Mouse (Mus musculus): ENCODE results near the gene Olfm4. TPM values are rescaled to one million over a fixed set of nuclear protein-coding genes. Genes with fewer than 3 reads are reported as not detected.

Gene Olfm4
- not detected in 2 replicates for polyA plus RNA-seq (2011; ENCODE audit: insufficient read length, low read depth, missing spikeins)

GRCm38 (mm10) chr14:79983781-79984180, at the start of gene Olfm4:
TSS of gene Olfm4 (plus strand) at chr14:79984081.
- H3K4me1 ChIP-seq (ENCODE audit: control insufficient read depth, insufficient read depth, low read length) = no peaks in the 10 kb centered on the region
- no peak for TF ChIP-seq POLR2A (IDR thresholded peaks at IDR 0.05; ENCODE audit: low read depth, low read length)
- no peak for TF ChIP-seq CTCF (IDR thresholded peaks at IDR 0.05; ENCODE audit: borderline replicate concordance, insufficient read depth, low read length)
- H3K4me3 ChIP-seq (ENCODE audit: insufficient read depth, low read length) = no peak within 1 kb of the TSS

GRCm38 (mm10) chr14:79934426-79934825, 49.5 kb upstream of the Olfm4 start:
- no peak overlapping the region for H3K4me3 ChIP-seq (ENCODE audit: insufficient read depth, low read length)
- no peak for TF ChIP-seq POLR2A (IDR thresholded peaks at IDR 0.05; ENCODE audit: low read depth, low read length)
- TF ChIP-seq CTCF (IDR thresholded peaks at IDR 0.05; ENCODE audit: borderline replicate concordance, insufficient read depth, low read length) = no peak

More at GRCm38 (mm10) chr14:79983781-79984180, at the start of gene Olfm4:
- H3K27ac ChIP-seq (ENCODE audit: insufficient read depth, low read length) = no peak within 1 kb of the TSS

GRCm38 (mm10) chr14:79936879-79937468, 46.9 kb upstream of the Olfm4 start:
- Histone ChIP-seq H3K4me3 (ENCODE audit: insufficient read depth, low read length) (no peak overlapping the region), H3K27ac (ENCODE audit: insufficient read depth, low read length) (no peak overlapping the region), H3K4me1 (ENCODE audit: control insufficient read depth, insufficient read depth, low read length) (no peaks in the 10 kb centered on the region)
- TF ChIP-seq POLR2A (IDR thresholded peaks at IDR 0.05; ENCODE audit: low read depth, low read length) (no peak), CTCF (IDR thresholded peaks at IDR 0.05; ENCODE audit: borderline replicate concordance, insufficient read depth, low read length) (no peak)

More at GRCm38 (mm10) chr14:79934426-79934825, 49.5 kb upstream of the Olfm4 start:
- no peak overlapping the region for H3K27ac ChIP-seq (ENCODE audit: insufficient read depth, low read length)
- no peaks in the 10 kb centered on the region for H3K4me1 ChIP-seq (ENCODE audit: control insufficient read depth, insufficient read depth, low read length)

- Histone ChIP-seq H3K4me1 (ENCODE audit: control insufficient read depth, insufficient read depth, low read length) (no peaks in the 10 kb centered on the region), H3K4me3 (ENCODE audit: insufficient read depth, low read length) (no peak overlapping the region), H3K27ac (ENCODE audit: insufficient read depth, low read length) (no peak overlapping the region)
- TF ChIP-seq POLR2A (IDR thresholded peaks at IDR 0.05; ENCODE audit: low read depth, low read length) (no peak), CTCF (IDR thresholded peaks at IDR 0.05; ENCODE audit: borderline replicate concordance, insufficient read depth, low read length) (no peak)
Measured at GRCm38 (mm10) chr14:79945876-79946275, 38.0 kb upstream of the Olfm4 start.

- Histone ChIP-seq H3K4me3 (ENCODE audit: insufficient read depth, low read length) (no peak overlapping the region), H3K27ac (ENCODE audit: insufficient read depth, low read length) (no peak overlapping the region), H3K4me1 (ENCODE audit: control insufficient read depth, insufficient read depth, low read length) (no peaks in the 10 kb centered on the region)
- TF ChIP-seq POLR2A (IDR thresholded peaks at IDR 0.05; ENCODE audit: low read depth, low read length) = no peak
- TF ChIP-seq CTCF (IDR thresholded peaks at IDR 0.05; ENCODE audit: borderline replicate concordance, insufficient read depth, low read length) = no peak
Measured at GRCm38 (mm10) chr14:79955678-79956077, 28.2 kb upstream of the Olfm4 start.

GRCm38 (mm10) chr14:79957789-79958487, 25.9 kb upstream of the Olfm4 start:
- no peak overlapping the region for H3K27ac ChIP-seq (ENCODE audit: insufficient read depth, low read length)
- no peak for TF ChIP-seq POLR2A (IDR thresholded peaks at IDR 0.05; ENCODE audit: low read depth, low read length)
- no peak for TF ChIP-seq CTCF (IDR thresholded peaks at IDR 0.05; ENCODE audit: borderline replicate concordance, insufficient read depth, low read length)
- no peaks in the 10 kb centered on the region for H3K4me1 ChIP-seq (ENCODE audit: control insufficient read depth, insufficient read depth, low read length)
- no peak overlapping the region for H3K4me3 ChIP-seq (ENCODE audit: insufficient read depth, low read length)

- TF ChIP-seq POLR2A (IDR thresholded peaks at IDR 0.05; ENCODE audit: low read depth, low read length) (no peak), CTCF (IDR thresholded peaks at IDR 0.05; ENCODE audit: borderline replicate concordance, insufficient read depth, low read length) (no peak)
- Histone ChIP-seq H3K27ac (ENCODE audit: insufficient read depth, low read length) (no peak overlapping the region), H3K4me3 (ENCODE audit: insufficient read depth, low read length) (no peak overlapping the region), H3K4me1 (ENCODE audit: control insufficient read depth, insufficient read depth, low read length) (no peaks in the 10 kb centered on the region)
Measured at GRCm38 (mm10) chr14:79961187-79961586, 22.7 kb upstream of the Olfm4 start.

GRCm38 (mm10) chr14:79961602-79962001, 22.3 kb upstream of the Olfm4 start:
- no peak for TF ChIP-seq POLR2A (IDR thresholded peaks at IDR 0.05; ENCODE audit: low read depth, low read length)
- no peak for TF ChIP-seq CTCF (IDR thresholded peaks at IDR 0.05; ENCODE audit: borderline replicate concordance, insufficient read depth, low read length)
- Histone ChIP-seq H3K4me1 (ENCODE audit: control insufficient read depth, insufficient read depth, low read length) (no peaks in the 10 kb centered on the region), H3K4me3 (ENCODE audit: insufficient read depth, low read length) (no peak overlapping the region), H3K27ac (ENCODE audit: insufficient read depth, low read length) (no peak overlapping the region)

GRCm38 (mm10) chr14:79970165-79970564, 13.7 kb upstream of the Olfm4 start:
- Histone ChIP-seq H3K4me3 (ENCODE audit: insufficient read depth, low read length) (no peak overlapping the region), H3K27ac (ENCODE audit: insufficient read depth, low read length) (no peak overlapping the region), H3K4me1 (ENCODE audit: control insufficient read depth, insufficient read depth, low read length) (no peaks in the 10 kb centered on the region)
- no peak for TF ChIP-seq POLR2A (IDR thresholded peaks at IDR 0.05; ENCODE audit: low read depth, low read length)
- TF ChIP-seq CTCF (IDR thresholded peaks at IDR 0.05; ENCODE audit: borderline replicate concordance, insufficient read depth, low read length) = no peak
